Mouse (Mus musculus): Measurements from ENCODE around the gene Magi1. TPM values are rescaled to one million over a fixed set of nuclear protein-coding genes. Genes with fewer than 3 reads are reported as not detected.

Gene Magi1
- total and polyA plus RNA-seq, 3 experiments, result not detected

- no peaks in the 10 kb centered on the region for H3K36me3 ChIP-seq (ENCODE audit: control insufficient read depth in 1 of 2, insufficient read depth in 2 of 2, low read length in 2 of 2)
- no peak for DNase-seq (ENCODE audit: low read depth, low spot score)
- H3K4me1 ChIP-seq (ENCODE audit: control insufficient read depth in 1 of 2, insufficient read depth in 2 of 2, low read length in 2 of 2), result no peaks in the 10 kb centered on the region
- H3K79me2 ChIP-seq (ENCODE audit: control insufficient read depth, insufficient read depth, low read length, poor library complexity), result no peaks in the 10 kb centered on the region
- H3K9ac ChIP-seq (ENCODE audit: control insufficient read depth, low read depth, low read length, poor library complexity, severe bottlenecking), result no peak overlapping the region
- H3K27me3 ChIP-seq (ENCODE audit: control insufficient read depth in 1 of 2, insufficient read depth in 2 of 2, low read length in 2 of 2), result no peaks in the 10 kb centered on the region
- H3K27ac ChIP-seq (ENCODE audit: control insufficient read depth, low read depth, low read length), result no peak overlapping the region
- TF ChIP-seq NELFE (IDR thresholded peaks at IDR 0.05; ENCODE audit: low read depth, low read length) (no peak), JUND (IDR thresholded peaks at IDR 0.05; ENCODE audit: low read depth, low read length) (no peak), NRF1 (IDR thresholded peaks at IDR 0.05; ENCODE audit: insufficient read depth, low read depth, low read length, poor library complexity, severe bottlenecking) (no peak), USF1 (IDR thresholded peaks at IDR 0.05; ENCODE audit: low read depth, low read length) (no peak)
- no peaks in the 10 kb centered on the region for H3K9me3 ChIP-seq (replicated peaks; ENCODE audit: insufficient read depth, low read length)
- no peak overlapping the region for H3K4me3 ChIP-seq (ENCODE audit: control insufficient read depth in 1 of 2, insufficient read depth in 1 of 2, low read depth in 2 of 2, low read length in 2 of 2)
These were observed 257.4 kb downstream of the Magi1 start for GRCm38 (mm10) chr6:94026361-94026760.

GRCm38 (mm10) chr6:94022437-94022836, 261.3 kb downstream of the Magi1 start:
- Histone ChIP-seq H3K9me3 (replicated peaks; ENCODE audit: insufficient read depth, low read length) (no peaks in the 10 kb centered on the region), H3K4me1 (ENCODE audit: control insufficient read depth in 1 of 2, insufficient read depth in 2 of 2, low read length in 2 of 2) (no peaks in the 10 kb centered on the region), H3K27ac (ENCODE audit: control insufficient read depth, low read depth, low read length) (no peak overlapping the region), H3K9ac (ENCODE audit: control insufficient read depth, low read depth, low read length, poor library complexity, severe bottlenecking) (no peak overlapping the region), H3K4me3 (ENCODE audit: control insufficient read depth in 1 of 2, insufficient read depth in 1 of 2, low read depth in 2 of 2, low read length in 2 of 2) (no peak overlapping the region), H3K79me2 (ENCODE audit: control insufficient read depth, insufficient read depth, low read length, poor library complexity) (no peaks in the 10 kb centered on the region), H3K27me3 (ENCODE audit: control insufficient read depth in 1 of 2, insufficient read depth in 2 of 2, low read length in 2 of 2) (no peaks in the 10 kb centered on the region), H3K36me3 (ENCODE audit: control insufficient read depth in 1 of 2, insufficient read depth in 2 of 2, low read length in 2 of 2) (no peaks in the 10 kb centered on the region)
- TF ChIP-seq TAL1 (IDR thresholded peaks at IDR 0.05; ENCODE audit: low read length) (no peak), ZNF384 (IDR thresholded peaks at IDR 0.05; ENCODE audit: low read depth, low read length) (no peak), UBTF (IDR thresholded peaks at IDR 0.05; ENCODE audit: borderline replicate concordance, insufficient read depth, low read depth, low read length) (no peak), EP300 (IDR thresholded peaks at IDR 0.05; ENCODE audit: low read depth in 1 of 2, low read length in 2 of 2) (no peak), MYC (IDR thresholded peaks at IDR 0.05; ENCODE audit: low read depth, low read length) (no peak), ETS1 (IDR thresholded peaks at IDR 0.05; ENCODE audit: low read depth, low read length) (no peak)
- DNase-seq (ENCODE audit: low read depth, low spot score), result no peak

GRCm38 (mm10) chr6:94021239-94021962, 262.3 kb downstream of the Magi1 start:
- H3K36me3 ChIP-seq (ENCODE audit: control insufficient read depth in 1 of 2, insufficient read depth in 2 of 2, low read length in 2 of 2), result no peaks in the 10 kb centered on the region
- H3K9ac ChIP-seq (ENCODE audit: control insufficient read depth, low read depth, low read length, poor library complexity, severe bottlenecking), result no peak overlapping the region
- no peaks in the 10 kb centered on the region for H3K27me3 ChIP-seq (ENCODE audit: control insufficient read depth in 1 of 2, insufficient read depth in 2 of 2, low read length in 2 of 2)
- DNase-seq (ENCODE audit: low read depth, low spot score), result no peak
- H3K9me3 ChIP-seq (replicated peaks; ENCODE audit: insufficient read depth, low read length), result no peaks in the 10 kb centered on the region
- H3K27ac ChIP-seq (ENCODE audit: control insufficient read depth, low read depth, low read length), result no peak overlapping the region
- H3K79me2 ChIP-seq (ENCODE audit: control insufficient read depth, insufficient read depth, low read length, poor library complexity), result no peaks in the 10 kb centered on the region
- no peaks in the 10 kb centered on the region for H3K4me1 ChIP-seq (ENCODE audit: control insufficient read depth in 1 of 2, insufficient read depth in 2 of 2, low read length in 2 of 2)
- TF ChIP-seq EP300 (IDR thresholded peaks at IDR 0.05; ENCODE audit: low read depth in 1 of 2, low read length in 2 of 2), result no peak
- no peak for TF ChIP-seq HCFC1 (IDR thresholded peaks at IDR 0.05; ENCODE audit: low read depth, low read length)
- TF ChIP-seq SMC3 (IDR thresholded peaks at IDR 0.05; ENCODE audit: low read depth, low read length), result no peak
- no peak for TF ChIP-seq GATA1 (IDR thresholded peaks at IDR 0.05; ENCODE audit: low read depth, low read length)
- no peak for TF ChIP-seq ZMIZ1 (IDR thresholded peaks at IDR 0.05; ENCODE audit: low read depth, low read length)
- no peak for TF ChIP-seq E2F4 (IDR thresholded peaks at IDR 0.05; ENCODE audit: borderline replicate concordance, low read depth, low read length)
- no peak for TF ChIP-seq BHLHE40 (IDR thresholded peaks at IDR 0.05; ENCODE audit: borderline replicate concordance, low read depth, low read length)
- no peak for TF ChIP-seq MYB (IDR thresholded peaks at IDR 0.05; ENCODE audit: low read depth, low read length)
- no peak for TF ChIP-seq TBP (IDR thresholded peaks at IDR 0.05; ENCODE audit: low read depth, low read length)
- no peak for TF ChIP-seq ZC3H11A (IDR thresholded peaks at IDR 0.05; ENCODE audit: low read depth, low read length)
- no peak for TF ChIP-seq CHD1 (IDR thresholded peaks at IDR 0.05; ENCODE audit: low read depth, low read length)
- no peak for TF ChIP-seq ZNF384 (IDR thresholded peaks at IDR 0.05; ENCODE audit: low read depth, low read length)
- TF ChIP-seq NRF1 (IDR thresholded peaks at IDR 0.05; ENCODE audit: insufficient read depth, low read depth, low read length, poor library complexity, severe bottlenecking), result no peak
- no peak for TF ChIP-seq TAL1 (IDR thresholded peaks at IDR 0.05; ENCODE audit: low read length)
- no peak for TF ChIP-seq JUND (IDR thresholded peaks at IDR 0.05; ENCODE audit: low read depth, low read length)
- TF ChIP-seq KAT2A (conservative IDR thresholded peaks at IDR 0.05; ENCODE audit: low read depth, low read length), result no peak
- no peak for TF ChIP-seq RAD21 (IDR thresholded peaks at IDR 0.05; ENCODE audit: low read depth, low read length)
- TF ChIP-seq POLR2AphosphoS2 (IDR thresholded peaks at IDR 0.05; ENCODE audit: low read length), result no peak
- no peak for TF ChIP-seq UBTF (IDR thresholded peaks at IDR 0.05; ENCODE audit: borderline replicate concordance, insufficient read depth, low read depth, low read length)
- H3K4me3 ChIP-seq (ENCODE audit: control insufficient read depth in 1 of 2, insufficient read depth in 1 of 2, low read depth in 2 of 2, low read length in 2 of 2), result no peak overlapping the region

Measured in MEL (cell line).